Mouse (Mus musculus) kidney, adult 2 months (tissue): ENCODE results near the gene Dpy19l3. TPM values are rescaled to one million over a fixed set of nuclear protein-coding genes. Genes with fewer than 3 reads are reported as not detected.

Experiments
- DNase-seq: peaks from one replicate; pipeline ENCODE4 v3.0.0; 2021
- H3K27ac ChIP-seq: fragments of 200-500 bp; 2 replicates; pipeline ENCODE4 v1.5.1; 2012; ENCODE audit warnings: low read depth, low read length, control low read depth, inconsistent platforms; ENCODE audit not compliant: insufficient read depth
- H3K27me3 ChIP-seq: fragments of 200-500 bp; replicated peaks from 2 replicates; pipeline ENCODE4 v1.6.1; 2012; ENCODE audit warnings: mild to moderate bottlenecking, moderate library complexity, low read length, inconsistent platforms; ENCODE audit not compliant: control insufficient read depth, insufficient read depth
- H3K36me3 ChIP-seq: fragments of 200-500 bp; 2 replicates; pipeline ENCODE4 v1.6.1; 2012; ENCODE audit warnings: mild to moderate bottlenecking, moderate library complexity, low read length, inconsistent platforms; ENCODE audit not compliant: control insufficient read depth, insufficient read depth
- H3K4me1 ChIP-seq: fragments of 200-500 bp; 2 replicates; pipeline ENCODE4 v1.6.1; 2011; ENCODE audit warnings: low read length; ENCODE audit not compliant: control insufficient read depth, insufficient read depth
- H3K4me3 ChIP-seq: fragments of 200-500 bp; 2 replicates; pipeline ENCODE4 v1.5.1; 2011; ENCODE audit warnings: mild to moderate bottlenecking, low read depth, low read length, control low read depth; ENCODE audit not compliant: insufficient read depth
- CTCF ChIP-seq: fragments of 200-500 bp; conservative IDR thresholded peaks from 2 replicates; pipeline ENCODE4 v1.5.1; 2011; ENCODE audit warnings: low read depth, mild to moderate bottlenecking, control low read depth, low read length, moderate library complexity, mixed read lengths; ENCODE audit not compliant: insufficient read depth, insufficient read length
- POLR2A ChIP-seq: fragments of 200-500 bp; IDR thresholded peaks from one replicate; pipeline ENCODE4 v1.6.1; 2011; ENCODE audit warnings: low read depth, low read length, control low read depth
- WGBS: fragments of 180-500 bp; shearing (Covaris S2); methylation state at CpG from one replicate; pipeline ENCODE4 v1.1.7; 2018; 5-methylcytosine and 5-hydroxymethylcytosine counted together
- polyA plus RNA-seq: library from polyadenylated mRNA; depleted of rRNA; stranded (reverse); fragments of >200 nt; gene quantifications from 2 replicates; pipeline ENCODE4 v1.2.3, GENCODE M21; 2012

Gene Dpy19l3
- polyA plus RNA-seq, 1 experiment, result 5.8 TPM

DNA sequence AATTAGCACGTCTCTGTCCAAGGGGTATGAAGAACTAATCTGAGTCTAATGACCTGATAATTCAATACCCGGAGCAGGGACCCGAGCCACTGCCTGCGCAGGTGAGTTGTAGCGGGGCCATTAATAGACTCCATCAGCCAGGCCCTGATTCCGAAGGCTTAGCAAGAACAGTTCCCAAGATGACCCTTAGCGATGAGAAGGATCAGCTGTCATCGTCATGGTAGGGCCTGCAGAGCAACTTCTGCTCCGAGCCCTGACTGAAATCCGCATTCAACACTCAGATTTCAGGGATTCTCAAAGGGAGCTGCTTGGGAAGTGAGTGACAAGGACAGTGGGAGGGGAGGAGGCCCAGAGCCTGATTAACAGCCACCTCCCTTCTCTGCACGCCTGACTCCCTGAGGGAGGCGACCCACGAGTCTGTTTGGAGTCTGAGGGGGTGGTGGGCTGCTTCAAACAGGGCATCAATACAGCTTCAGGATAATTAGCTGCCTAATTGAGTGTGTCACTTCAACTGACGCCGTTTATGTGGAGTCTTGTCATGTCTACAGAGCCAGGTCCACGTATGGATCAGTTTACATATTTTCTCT lies 90.4 kb downstream of the Dpy19l3 start:
- Histone ChIP-seq H3K4me1 (no peaks in the 10 kb centered on the region), H3K27ac (no peak overlapping the region), H3K27me3 (no peaks in the 10 kb centered on the region), H3K4me3 (no peak overlapping the region), H3K36me3 (no peaks in the 10 kb centered on the region)
- TF ChIP-seq CTCF, result no peak
- TF ChIP-seq POLR2A, result no peak
- no peak for DNase-seq
- 46% methylated on average over 16 of the region's 16 CpGs for WGBS

DNA sequence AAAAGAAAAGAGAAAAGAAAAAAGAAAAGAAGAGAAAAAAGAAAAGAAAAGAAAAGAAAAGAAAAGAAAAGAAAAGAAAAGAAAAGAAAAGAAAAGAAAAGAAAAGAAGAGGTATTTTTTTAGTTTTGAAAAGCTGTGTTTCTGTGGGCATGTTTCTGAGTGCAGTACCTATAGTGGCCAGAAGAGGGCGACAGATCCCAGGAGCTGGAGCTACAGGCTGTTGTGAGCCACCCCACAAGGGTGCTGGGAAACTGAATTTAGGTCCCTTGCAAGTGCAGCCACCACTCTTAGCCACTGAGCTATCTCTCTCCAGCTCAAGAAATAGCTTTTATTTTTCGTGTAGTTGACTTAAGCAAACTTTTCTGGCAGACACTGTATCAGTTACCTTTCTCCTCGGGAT lies 95.1 kb downstream of the Dpy19l3 start:
- Histone ChIP-seq H3K27ac (no peak overlapping the region), H3K27me3 (no peaks in the 10 kb centered on the region), H3K4me3 (no peak overlapping the region), H3K4me1 (no peaks in the 10 kb centered on the region), H3K36me3 (no peaks in the 10 kb centered on the region)
- DNase-seq, result peak; percentile 18
- TF ChIP-seq POLR2A (no peak), CTCF (peak; percentile 70)
- WGBS, result 59% methylated on average over 3 of the region's 3 CpGs

DNA sequence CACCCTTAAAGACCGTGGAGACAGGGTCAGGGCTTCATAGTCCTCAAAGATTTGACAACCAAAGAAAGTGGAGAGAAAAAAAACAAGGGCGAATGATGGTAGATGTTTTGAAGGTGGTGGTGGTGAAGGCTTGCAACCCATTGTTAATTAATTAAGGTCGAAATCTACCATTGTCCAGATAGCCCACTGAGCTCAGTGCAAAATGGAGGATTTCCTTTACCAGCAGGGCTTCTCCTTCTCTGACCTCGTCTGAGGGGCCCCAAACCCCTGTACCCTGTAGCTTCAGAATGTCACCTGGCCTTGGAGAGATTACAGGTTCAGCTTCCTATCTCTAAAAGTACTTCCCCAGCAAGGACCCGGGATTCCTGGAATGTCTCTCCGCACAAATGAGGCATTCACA lies 96.4 kb downstream of the Dpy19l3 start:
- WGBS, result 50% methylated on average over 6 of the region's 6 CpGs

DNA sequence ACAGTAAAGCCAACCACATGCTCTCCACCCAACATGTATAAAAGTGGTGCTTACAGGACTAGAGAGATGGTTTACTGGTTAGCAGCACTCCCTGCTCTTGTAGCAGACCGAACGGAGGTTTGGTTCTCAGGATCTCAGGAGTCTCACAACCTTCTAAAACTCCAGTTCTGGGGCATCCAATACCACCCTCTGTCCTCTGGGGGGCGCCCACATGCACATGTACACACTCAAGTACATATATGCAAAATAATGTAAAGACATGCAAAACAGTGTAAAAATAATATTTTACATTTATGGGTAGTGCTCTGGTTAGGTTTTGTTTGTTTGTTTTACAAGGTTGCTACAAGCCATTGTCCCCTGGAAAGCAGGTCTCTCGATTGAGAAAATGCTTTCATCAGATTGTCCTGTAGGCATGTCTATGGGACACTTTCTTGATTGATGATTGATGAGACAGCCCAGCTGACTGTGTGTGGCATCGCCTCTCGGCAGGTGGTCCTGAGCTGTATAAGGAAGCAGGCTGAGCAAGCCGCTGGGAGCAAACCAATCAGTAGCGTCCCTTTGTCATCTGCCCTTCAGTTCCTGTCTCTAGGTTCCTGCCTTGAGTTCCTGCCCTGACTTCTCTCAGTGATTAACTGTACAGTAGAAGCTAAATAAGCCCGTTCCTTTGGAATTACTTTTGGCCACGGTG lies 102.5 kb downstream of the Dpy19l3 start:
- Histone ChIP-seq H3K27ac (no peak overlapping the region), H3K4me3 (no peak overlapping the region), H3K27me3 (no peaks in the 10 kb centered on the region), H3K4me1 (no peaks in the 10 kb centered on the region), H3K36me3 (no peaks in the 10 kb centered on the region)
- TF ChIP-seq POLR2A, result no peak
- no peak for TF ChIP-seq CTCF
- no peak for DNase-seq
- WGBS, result 84% methylated on average over 10 of the region's 10 CpGs

More for the DNA sequence above, 96.4 kb downstream of the Dpy19l3 start:
- no peak for DNase-seq
- Histone ChIP-seq H3K36me3 (no peaks in the 10 kb centered on the region), H3K4me1 (no peaks in the 10 kb centered on the region), H3K27me3 (no peaks in the 10 kb centered on the region), H3K27ac (no peak overlapping the region), H3K4me3 (no peak overlapping the region)
- TF ChIP-seq CTCF (no peak), POLR2A (no peak)

- H3K36me3 ChIP-seq, result no peaks in the 10 kb centered on the region
- no peak for DNase-seq
- H3K27me3 ChIP-seq, result no peaks in the 10 kb centered on the region
- H3K4me1 ChIP-seq, result no peaks in the 10 kb centered on the region
- no peak for TF ChIP-seq CTCF
- no peak for TF ChIP-seq POLR2A
- WGBS, result 70% methylated on average over 11 of the region's 11 CpGs
- no peak overlapping the region for H3K27ac ChIP-seq
- no peak overlapping the region for H3K4me3 ChIP-seq
Measured at GRCm38 (mm10) chr7:35650716-35651410, 103.4 kb downstream of the Dpy19l3 start.

DNA sequence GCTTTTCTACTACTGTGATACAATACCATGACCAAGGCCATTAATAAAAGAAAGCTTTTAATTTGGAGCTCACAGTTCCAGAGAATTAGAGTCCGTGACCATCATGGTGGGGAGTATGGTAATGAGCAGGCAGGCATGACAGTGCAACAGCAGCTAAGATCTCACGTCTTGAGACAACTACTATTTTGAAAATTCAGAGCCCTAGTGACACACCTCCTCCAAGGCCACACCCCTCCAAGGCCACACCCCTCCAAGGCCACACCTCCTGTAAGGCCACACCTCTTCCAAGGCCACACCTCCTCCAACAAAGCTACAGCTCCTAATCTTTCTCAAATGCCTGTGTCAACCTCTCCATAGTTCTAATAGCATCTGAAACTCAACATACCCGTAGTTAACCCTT lies 105.2 kb downstream of the Dpy19l3 start:
- Histone ChIP-seq H3K4me3 (no peak overlapping the region), H3K36me3 (no peaks in the 10 kb centered on the region), H3K27me3 (no peaks in the 10 kb centered on the region), H3K4me1 (no peaks in the 10 kb centered on the region), H3K27ac (no peak overlapping the region)
- 25% methylated on average over 3 of the region's 3 CpGs for WGBS
- TF ChIP-seq CTCF (no peak), POLR2A (no peak)
- peak; percentile 75 for DNase-seq

DNA sequence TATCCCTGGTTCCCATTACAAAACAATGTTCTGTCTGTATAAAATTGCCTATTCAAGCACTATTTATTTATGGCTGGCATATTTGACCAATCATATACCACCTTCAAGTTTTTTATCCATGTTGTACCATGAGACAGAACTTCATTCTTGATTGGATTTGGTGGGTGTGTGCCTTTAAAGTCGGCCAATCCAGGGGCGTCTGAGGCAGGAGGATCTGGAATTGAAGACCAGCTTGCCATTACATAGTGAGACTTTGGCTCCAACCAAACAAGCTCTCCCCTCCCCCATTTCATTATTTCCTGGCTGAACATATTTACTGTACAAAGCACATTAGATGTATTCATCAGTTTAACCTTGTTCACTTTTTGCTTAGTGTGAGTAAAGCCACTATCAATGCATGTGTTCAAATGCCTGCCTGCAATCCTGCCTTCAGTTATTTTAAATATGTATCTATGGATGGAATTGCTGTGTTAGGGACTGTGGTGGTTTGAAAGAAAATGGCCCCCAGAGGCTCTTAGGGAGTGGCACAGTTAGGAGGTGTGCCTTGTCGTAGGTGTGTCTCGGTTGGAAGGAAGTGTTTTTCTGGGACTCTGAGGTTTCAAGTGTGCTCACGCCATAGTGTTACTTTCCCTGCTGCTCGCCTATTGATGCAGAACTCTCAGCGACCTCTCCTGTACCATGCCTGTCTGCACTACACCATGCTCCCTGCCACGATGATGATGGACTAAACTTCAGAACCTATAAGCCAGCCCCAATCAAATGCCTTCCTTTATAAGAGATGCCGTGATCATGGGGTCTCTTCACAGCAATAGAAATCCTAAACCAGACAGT lies 105.8 kb downstream of the Dpy19l3 start:
- no peak overlapping the region for H3K4me3 ChIP-seq
- no peaks in the 10 kb centered on the region for H3K27me3 ChIP-seq
- H3K36me3 ChIP-seq, result no peaks in the 10 kb centered on the region
- DNase-seq, result no peak
- no peak overlapping the region for H3K27ac ChIP-seq
- H3K4me1 ChIP-seq, result no peaks in the 10 kb centered on the region
- 37% methylated on average over 9 of the region's 9 CpGs for WGBS
- TF ChIP-seq CTCF (no peak), POLR2A (no peak)
